Comparison of ENCODE assay signal across 7 mouse cellular contexts in the genomic region with DNA sequence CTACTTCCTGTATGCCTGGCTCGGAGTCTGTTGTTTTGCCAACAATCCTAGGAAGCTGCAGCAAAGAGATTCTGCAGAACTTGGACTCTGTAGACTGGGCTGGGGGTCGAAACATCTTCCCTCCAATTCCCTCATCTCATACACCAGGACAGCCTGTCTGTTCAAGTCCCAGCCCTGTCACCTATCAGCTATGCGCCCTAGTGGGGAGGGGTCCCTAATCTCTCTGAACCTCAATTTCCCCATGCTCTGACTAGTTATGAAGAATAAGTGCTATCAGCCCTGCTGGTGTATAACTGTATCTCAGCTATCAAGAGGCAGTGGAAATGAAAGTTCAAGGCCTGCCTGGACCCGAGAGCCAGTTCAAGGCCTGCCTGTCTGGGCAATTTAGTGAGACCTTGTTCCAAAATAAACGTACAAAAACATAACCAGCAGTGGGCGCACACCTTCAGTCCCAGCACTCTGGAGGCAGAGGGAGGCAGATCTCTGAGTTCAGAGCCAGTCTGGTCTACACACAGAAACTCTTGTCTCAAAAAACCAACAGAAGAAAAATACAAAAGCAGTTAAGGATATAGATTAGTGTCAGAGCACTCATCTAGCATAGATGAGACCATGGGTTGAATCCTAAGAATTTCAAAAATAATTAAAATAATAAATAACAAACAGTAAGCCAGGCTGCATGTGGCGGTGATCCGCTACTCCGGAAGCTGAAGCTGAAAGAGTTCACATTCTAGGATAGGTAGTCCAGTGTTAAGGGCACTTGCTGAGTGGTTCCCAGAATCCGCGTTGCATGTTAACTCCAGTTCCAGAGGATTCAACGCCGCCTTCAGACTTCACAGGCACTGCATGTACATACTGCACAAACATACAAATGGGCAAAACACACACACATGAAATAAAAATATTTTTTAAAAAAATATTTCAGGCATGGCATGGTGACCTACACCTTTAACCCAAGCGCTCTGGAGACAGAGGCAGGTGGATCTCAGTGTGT. TPM values are rescaled to one million over a fixed set of nuclear protein-coding genes. Genes with fewer than 3 reads are reported as not detected.
DNase-seq lines count a peak whose midpoint lies in the region; ATAC-seq and TF ChIP-seq lines count a peak whose summit lies in the region.

No protein-coding gene starts in this region.

- intact Hi-C loops in gastrocnemius, postnatal 14 days (cut with DNase I; ENCODE audit: low total_unique reads), result no loop called here

- peak overlapping the region; percentile 40 for H3K4me3 ChIP-seq in hindbrain, embryonic 14.5 days (replicated peaks; ENCODE audit: low read length)
- H3K4me3 ChIP-seq in lung, postnatal 0 days (ENCODE audit: low read depth, low read length), result peak overlapping the region; percentile 39; the same call in 1 of the 2 replicates

- TF ChIP-seq EP300 in lung, postnatal 0 days (IDR thresholded peaks at IDR 0.05), result no peak

- no peaks in the 10 kb centered on the region for H3K9me3 ChIP-seq in hindbrain, embryonic 14.5 days (ENCODE audit: control insufficient read depth, low read length)
- H3K9me3 ChIP-seq in lung, postnatal 0 days (ENCODE audit: low read length), result no peaks in the 10 kb centered on the region

- no peak overlapping the region for H3K27ac ChIP-seq in hindbrain, embryonic 14.5 days
- H3K27ac ChIP-seq in lung, postnatal 0 days (ENCODE audit: low read length), result no peak overlapping the region

- DNase-seq in retina, embryonic 14.5 days (ENCODE audit: low spot score), result peak; percentile 26
- no peak for DNase-seq in retina, postnatal 1 day
- peak; percentile 48 to 67 for DNase-seq in cerebellum, postnatal 14 days
- no peak for DNase-seq in hindbrain, embryonic 14.5 days (ENCODE audit: low spot score)
- DNase-seq in lung, postnatal 0 days (ENCODE audit: low spot score), result no peak
- DNase-seq in thymus, postnatal 25 days, result peak; percentile 54
- DNase-seq in gastrocnemius, postnatal 14 days, result no peak

- peaks cover 5% of the 10 kb centered on the region; the same call in 1 of the 2 replicates for H3K27me3 ChIP-seq in hindbrain, embryonic 14.5 days (ENCODE audit: control insufficient read depth, insufficient read depth, low read length)
- no peaks in the 10 kb centered on the region for H3K27me3 ChIP-seq in lung, postnatal 0 days (replicated peaks; ENCODE audit: insufficient read depth, low read length)

- WGBS in hindbrain, embryonic 14.5 days, result 45% methylated on average over 14 of the region's 14 CpGs
- WGBS in lung, postnatal 0 days, result 39% methylated on average over 14 of the region's 14 CpGs

- no peak for ATAC-seq in hindbrain, embryonic 14.5 days (ENCODE audit: low FRiP score)
- peak; percentile 6; the same call in 1 of the 2 replicates for ATAC-seq in lung, postnatal 0 days

- H3K4me2 ChIP-seq in hindbrain, embryonic 14.5 days (replicated peaks), result peak overlapping the region; percentile 90
- peak overlapping the region; percentile 77 for H3K4me2 ChIP-seq in lung, postnatal 0 days (replicated peaks; ENCODE audit: low read depth, low read length)

- peak overlapping the region; percentile 66; the same call in 1 of the 2 replicates for H3K9ac ChIP-seq in hindbrain, embryonic 14.5 days
- H3K9ac ChIP-seq in lung, postnatal 0 days (replicated peaks; ENCODE audit: low read depth), result peak overlapping the region; percentile 39; the same call in 1 of the 2 replicates

- H3K4me1 ChIP-seq in hindbrain, embryonic 14.5 days (replicated peaks; ENCODE audit: control insufficient read depth, insufficient read depth, low read length), result 0 out of 2 replicates have a peak, but pooled peaks cover 6% of the 10 kb centered on the region
- H3K4me1 ChIP-seq in lung, postnatal 0 days (ENCODE audit: insufficient read depth, low read depth, low read length), result 0 out of 2 replicates have a peak, but pooled peaks cover 3% of the 10 kb centered on the region

- peak; percentile 39 for TF ChIP-seq CTCF in lung, postnatal 0 days (IDR thresholded peaks at IDR 0.05)

- H3K36me3 ChIP-seq in hindbrain, embryonic 14.5 days (replicated peaks; ENCODE audit: control insufficient read depth, insufficient read depth), result peaks cover 42% of the 10 kb centered on the region
- peaks cover 13% of the 10 kb centered on the region; the same call in 1 of the 2 replicates for H3K36me3 ChIP-seq in lung, postnatal 0 days (ENCODE audit: insufficient read depth, low read length)

RNA-seq across cellular contexts. Expression of gene Aifm3, which starts 0.6 kb away (rescaled TPM):
- polyA plus RNA-seq in hindbrain, embryonic 14.5 days (2014; fragmentation: Nextera tagmentation; extraction: Ambion mirVana), result 5.9 and 6.4 TPM in 2 replicates
- 2.8 and 3.5 TPM in 2 replicates for polyA plus RNA-seq in lung, postnatal 0 days (2015; fragmentation: Nextera tagmentation; extraction: Ambion mirVana)
- total RNA-seq in gastrocnemius, postnatal 14 days (2021), result under 1 TPM in 1 of 2 experiments, not detected in 1; 0.13 TPM

RNA-seq across cellular contexts. Expression of gene Lztr1, which starts 19.7 kb away (rescaled TPM):
- polyA plus RNA-seq in hindbrain, embryonic 14.5 days (2014; fragmentation: Nextera tagmentation; extraction: Ambion mirVana), result 112 and 117 TPM in 2 replicates
- polyA plus RNA-seq in lung, postnatal 0 days (2015; fragmentation: Nextera tagmentation; extraction: Ambion mirVana), result 63.3 and 64.7 TPM in 2 replicates
- 10 to 100 TPM; 19.0 to 22.0 TPM for total RNA-seq in gastrocnemius, postnatal 14 days (2021)

RNA-seq across cellular contexts. Expression of gene Crkl, which starts 37.0 kb away (rescaled TPM):
- 65.0 and 78.5 TPM in 2 replicates for polyA plus RNA-seq in hindbrain, embryonic 14.5 days (2014; fragmentation: Nextera tagmentation; extraction: Ambion mirVana)
- polyA plus RNA-seq in lung, postnatal 0 days (2015; fragmentation: Nextera tagmentation; extraction: Ambion mirVana), result 33.1 and 39.6 TPM in 2 replicates
- 10 to 100 TPM; 21.0 to 21.2 TPM for total RNA-seq in gastrocnemius, postnatal 14 days (2021)

RNA-seq across cellular contexts. Expression of gene Thap7, which starts 42.2 kb away (rescaled TPM):
- 52.0 and 58.9 TPM in 2 replicates for polyA plus RNA-seq in hindbrain, embryonic 14.5 days (2014; fragmentation: Nextera tagmentation; extraction: Ambion mirVana)
- 49.5 and 53.4 TPM in 2 replicates for polyA plus RNA-seq in lung, postnatal 0 days (2015; fragmentation: Nextera tagmentation; extraction: Ambion mirVana)
- total RNA-seq in gastrocnemius, postnatal 14 days (2021), result 10 to 100 TPM; 10.6 to 12.5 TPM

Comparison
In these comparisons a context has a peak if more than half of its experiments do, and no peak if none do; other contexts are left out.
1. DNase-seq: peak in retina, embryonic 14.5 days (single experiment), cerebellum, postnatal 14 days (2 of 2) and thymus, postnatal 25 days (single experiment); none in retina, postnatal 1 day (single experiment), hindbrain, embryonic 14.5 days (single experiment), lung, postnatal 0 days (single experiment) and gastrocnemius, postnatal 14 days (single experiment).